Comparison of ENCODE assay signal across 9 mouse cellular contexts in genomic region chr3:55684892-55685291, GRCm38 (mm10).
A peak's percentile ranks its signal among the peaks of the same experiment; 100 is the strongest.
DNase-seq lines count a peak whose midpoint lies in the region; ATAC-seq and TF ChIP-seq lines count a peak whose summit lies in the region.
"Had no signal": no experiment of that assay in that cellular context is flagged by ENCODE, and none has a peak within 500 bp of the region (broad histone marks: within the 10 kb centered on the region; RNA-seq: fewer than 3 reads in every experiment).

No protein-coding gene starts in this region.

- no peak overlapping the region for H3K9ac ChIP-seq in embryonic facial prominence, embryonic 15.5 days
- no peak overlapping the region for H3K9ac ChIP-seq in limb, embryonic 11.5 days (ENCODE audit: low read length)
- no peak overlapping the region for H3K9ac ChIP-seq in stomach, postnatal 0 days (ENCODE audit: low read length)

- H3K27me3 ChIP-seq in embryonic facial prominence, embryonic 15.5 days, result no peaks in the 10 kb centered on the region
- H3K27me3 ChIP-seq in limb, embryonic 11.5 days (ENCODE audit: control insufficient read depth, insufficient read depth, low read length), result no peaks in the 10 kb centered on the region
- H3K27me3 ChIP-seq in stomach, postnatal 0 days (ENCODE audit: control insufficient read depth, insufficient read depth, low read length), result no peaks in the 10 kb centered on the region
- H3K27me3 ChIP-seq in heart, embryonic 10.5 days (ENCODE audit: insufficient read depth, poor library complexity, severe bottlenecking), result no peaks in the 10 kb centered on the region
- H3K27me3 ChIP-seq: Patski had no signal

- peak overlapping the region; percentile 13; the same call in 1 of the 2 replicates for H3K27ac ChIP-seq in embryonic facial prominence, embryonic 15.5 days (replicated peaks)
- 0 out of 2 replicates have a peak overlapping the region, but pooled peaks have one; percentile 11 for H3K27ac ChIP-seq in limb, embryonic 11.5 days (replicated peaks; ENCODE audit: low read depth, low read length)
- no peak overlapping the region for H3K27ac ChIP-seq in stomach, postnatal 0 days (replicated peaks)
- H3K27ac ChIP-seq in heart, embryonic 10.5 days, result no peak overlapping the region

- peak; percentile 55 for DNase-seq in right cerebral cortex, adult 18-20 months
- no peak for DNase-seq in right cerebral cortex, postnatal 4 days
- DNase-seq in limb, embryonic 11.5 days (ENCODE audit: low spot score), result peak; percentile 35
- DNase-seq in right cerebral cortex, postnatal 25 days, result peak; percentile 29
- no peak for DNase-seq in stomach, postnatal 0 days (ENCODE audit: low spot score)
- DNase-seq in heart, embryonic 10.5 days (ENCODE audit: low spot score), result no peak

- no peak for TF ChIP-seq EP300 in stomach, postnatal 0 days (optimal IDR thresholded peaks at IDR 0.05)

- H3K9me3 ChIP-seq in embryonic facial prominence, embryonic 15.5 days (replicated peaks), result no peaks in the 10 kb centered on the region
- H3K9me3 ChIP-seq in limb, embryonic 11.5 days (ENCODE audit: control insufficient read depth, low read length), result no peaks in the 10 kb centered on the region
- H3K9me3 ChIP-seq in stomach, postnatal 0 days (ENCODE audit: control insufficient read depth, low read length), result no peaks in the 10 kb centered on the region
- no peaks in the 10 kb centered on the region for H3K9me3 ChIP-seq in heart, embryonic 10.5 days

- H3K4me1 ChIP-seq in embryonic facial prominence, embryonic 15.5 days, result peaks cover 23% of the 10 kb centered on the region
- peaks cover 29% of the 10 kb centered on the region for H3K4me1 ChIP-seq in limb, embryonic 11.5 days (ENCODE audit: control insufficient read depth, insufficient read depth, low read length)
- H3K4me1 ChIP-seq in stomach, postnatal 0 days (replicated peaks; ENCODE audit: control insufficient read depth, insufficient read depth), result no peaks in the 10 kb centered on the region
- H3K4me1 ChIP-seq in heart, embryonic 10.5 days, result peaks cover 13% of the 10 kb centered on the region

- no peak for ATAC-seq in embryonic facial prominence, embryonic 15.5 days (ENCODE audit: insufficient number of reproducible peaks, low FRiP score, low TSS enrichment, low read depth)
- ATAC-seq in limb, embryonic 11.5 days (ENCODE audit: insufficient number of reproducible peaks, low FRiP score, low TSS enrichment, low read depth), result no peak
- no peak for ATAC-seq in stomach, postnatal 0 days (ENCODE audit: low FRiP score, low TSS enrichment)
- ATAC-seq in monocyte, adult 5-6 weeks (replicated peaks; ENCODE audit: insufficient number of reproducible peaks, low FRiP score, low TSS enrichment, poor library complexity, severe bottlenecking), result no peak
- ATAC-seq: Patski had no signal

- H3K4me3 ChIP-seq in embryonic facial prominence, embryonic 15.5 days (replicated peaks), result no peak overlapping the region
- H3K4me3 ChIP-seq in limb, embryonic 11.5 days (ENCODE audit: low read depth, low read length), result no peak overlapping the region
- H3K4me3 ChIP-seq in stomach, postnatal 0 days (ENCODE audit: low read depth, low read length), result no peak overlapping the region
- H3K4me3 ChIP-seq in heart, embryonic 10.5 days, result no peak overlapping the region

- 29% methylated on average over 4 of the region's 4 CpGs for WGBS in embryonic facial prominence, embryonic 15.5 days
- 26% methylated on average over 4 of the region's 4 CpGs for WGBS in limb, embryonic 11.5 days
- WGBS in stomach, postnatal 0 days, result 46% methylated on average over 4 of the region's 4 CpGs
- 73% methylated on average over 4 of the region's 4 CpGs for WGBS in heart, embryonic 10.5 days

- H3K36me3 ChIP-seq in embryonic facial prominence, embryonic 15.5 days, result no peaks in the 10 kb centered on the region; the same call in 1 of the 2 replicates
- no peaks in the 10 kb centered on the region for H3K36me3 ChIP-seq in limb, embryonic 11.5 days (ENCODE audit: control insufficient read depth, insufficient read depth, low read length)
- H3K36me3 ChIP-seq in stomach, postnatal 0 days (ENCODE audit: control insufficient read depth, insufficient read depth, low read length), result no peaks in the 10 kb centered on the region
- no peaks in the 10 kb centered on the region for H3K36me3 ChIP-seq in heart, embryonic 10.5 days

- H3K4me2 ChIP-seq in embryonic facial prominence, embryonic 15.5 days (replicated peaks), result no peak overlapping the region
- no peak overlapping the region for H3K4me2 ChIP-seq in limb, embryonic 11.5 days (ENCODE audit: low read depth, severe bottlenecking)
- no peak overlapping the region for H3K4me2 ChIP-seq in stomach, postnatal 0 days (replicated peaks; ENCODE audit: low read depth)

- TF ChIP-seq CTCF in stomach, postnatal 0 days (IDR thresholded peaks at IDR 0.05; ENCODE audit: low read depth), result no peak

Comparison
In these comparisons a context has a peak if more than half of its experiments do, and no peak if none do; other contexts are left out.
1. DNase-seq: peak in right cerebral cortex, adult 18-20 months (single experiment), limb, embryonic 11.5 days (single experiment) and right cerebral cortex, postnatal 25 days (single experiment); none in right cerebral cortex, postnatal 4 days (single experiment), stomach, postnatal 0 days (single experiment) and heart, embryonic 10.5 days (single experiment).
2. H3K27ac ChIP-seq: peak in embryonic facial prominence, embryonic 15.5 days (single experiment) and limb, embryonic 11.5 days (single experiment); none in stomach, postnatal 0 days (single experiment) and heart, embryonic 10.5 days (single experiment).